Mouse (Mus musculus) ES-Bruce4 (cell line): ENCODE measurements around the gene Ccdc13.

Source experiments
- CTCF ChIP-seq: IDR thresholded peaks from one replicate; pipeline ENCODE4 v1.8.1; 2011; ENCODE audit warnings: low read depth, low read length
- EP300 ChIP-seq: IDR thresholded peaks from 2 replicates; pipeline ENCODE4 v1.6.1; 2011; ENCODE audit warnings: low read depth, low read length; ENCODE audit not compliant: insufficient read depth
- POLR2A ChIP-seq: IDR thresholded peaks from one replicate; pipeline ENCODE4 v1.8.1; 2011; ENCODE audit warnings: low read length; ENCODE audit not compliant: insufficient read depth

- TF ChIP-seq POLR2A = no peak
- TF ChIP-seq CTCF = no peak
- TF ChIP-seq EP300 = no peak
These were observed 41.5 kb downstream of the Ccdc13 start for GRCm38 (mm10) chr9:121797722-121798121.
